Mouse (Mus musculus) bone marrow macrophage, adult 2 months (primary cell): ENCODE data around the gene Col6a5. TPM values are rescaled to one million over a fixed set of nuclear protein-coding genes. Genes with fewer than 3 reads are reported as not detected.

Experiments used
- H3K27ac ChIP-seq: 2 replicates; pipeline ENCODE4 v1.5.1; 2012; ENCODE audit warnings: low read depth, low read length; ENCODE audit not compliant: insufficient read depth
- H3K4me1 ChIP-seq: 2 replicates; pipeline ENCODE4 v1.6.1; 2012; ENCODE audit warnings: low read length; ENCODE audit not compliant: control insufficient read depth, insufficient read depth
- H3K4me3 ChIP-seq: 2 replicates; pipeline ENCODE4 v1.5.1; 2012; ENCODE audit warnings: mild to moderate bottlenecking, low read length, moderate library complexity; ENCODE audit not compliant: insufficient read depth
- CTCF ChIP-seq: IDR thresholded peaks from 2 replicates; pipeline ENCODE4 v1.5.1; 2012; ENCODE audit warnings: low read depth, mild to moderate bottlenecking, low read length, moderate library complexity
- POLR2A ChIP-seq: IDR thresholded peaks from 2 replicates; pipeline ENCODE4 v1.6.1; 2012; ENCODE audit warnings: mild to moderate bottlenecking, low read depth, low read length, borderline replicate concordance
- polyA plus RNA-seq: library from polyadenylated mRNA; stranded (reverse); fragments of >200 nt; gene quantifications from 2 replicates; pipeline ENCODE4 v1.2.4, GENCODE M21; 2012; ENCODE audit not compliant: missing spikeins, insufficient read depth, insufficient read length

The Col6a5 gene
- polyA plus RNA-seq: not detected in 2 replicates

DNA sequence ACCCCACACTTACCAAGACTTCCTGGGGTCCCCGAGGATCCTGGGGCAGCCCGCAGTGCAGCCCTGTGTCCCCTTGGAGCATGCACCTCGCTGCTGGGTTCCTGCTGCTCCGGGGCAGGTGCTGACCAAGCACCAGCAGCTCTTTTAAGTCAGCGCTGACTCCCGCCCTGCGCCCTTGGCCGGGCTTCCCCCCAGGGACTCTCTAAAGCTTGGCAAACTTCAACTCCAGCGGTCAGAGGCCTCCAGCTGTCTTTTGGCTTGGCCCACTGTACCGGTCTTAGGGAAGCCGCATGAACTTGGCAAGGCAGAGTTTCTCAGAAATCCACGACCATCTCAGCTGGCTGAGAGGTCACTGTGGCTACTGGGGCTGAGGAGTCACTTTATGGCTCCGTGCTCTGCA is at the start of gene Col6a5:
TSS of gene Col6a5 (minus strand) at position 111 of the 400 bp plus-strand sequence.
- no peak within 1 kb of the TSS for H3K27ac ChIP-seq
- H3K4me3 ChIP-seq: no peak within 1 kb of the TSS
- TF ChIP-seq POLR2A (no peak), CTCF (no peak)
- H3K4me1 ChIP-seq: no peaks in the 10 kb centered on the region

DNA sequence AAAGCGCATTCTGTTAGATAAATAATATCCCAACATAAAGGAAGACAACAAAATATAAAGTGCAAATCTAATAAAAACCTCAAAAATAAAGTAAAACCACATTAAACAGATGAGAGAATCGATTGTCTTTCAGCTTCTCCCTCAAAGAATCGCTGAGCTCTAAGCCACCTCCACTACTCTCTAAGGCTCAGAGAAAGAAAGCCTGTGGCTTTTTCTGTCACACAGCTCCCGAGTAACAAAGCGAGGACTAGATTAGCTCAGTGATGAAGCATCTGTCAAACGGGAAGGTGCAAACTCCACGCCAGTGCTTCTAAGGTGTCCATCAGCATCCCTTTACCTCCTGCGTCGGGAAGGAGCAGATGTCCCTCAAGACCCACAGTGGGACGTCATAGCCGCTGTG is 37.5 kb upstream of the Col6a5 start:
- H3K4me3 ChIP-seq: no peak overlapping the region
- TF ChIP-seq CTCF (no peak), POLR2A (no peak)
- H3K4me1 ChIP-seq: no peaks in the 10 kb centered on the region
- no peak overlapping the region for H3K27ac ChIP-seq

DNA sequence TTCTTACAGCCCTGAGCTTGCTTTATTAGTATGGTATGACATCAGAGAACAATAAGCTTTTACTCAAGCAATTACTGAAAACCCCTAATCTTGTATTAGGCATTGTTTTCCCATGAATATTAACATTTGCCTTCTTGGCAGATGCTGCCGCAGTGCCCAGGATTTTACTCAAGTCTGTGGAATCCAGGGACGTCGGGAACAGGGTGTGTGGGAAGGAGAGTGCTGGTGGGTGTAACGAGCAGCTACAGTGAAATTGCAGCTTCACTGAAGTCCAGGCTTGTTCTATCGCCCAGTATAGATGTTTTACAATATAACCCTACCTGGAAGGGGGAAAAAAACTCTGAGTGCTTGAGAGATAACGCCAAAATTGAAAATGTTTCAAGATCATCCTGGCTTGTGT is 32.0 kb upstream of the Col6a5 start:
- no peaks in the 10 kb centered on the region for H3K4me1 ChIP-seq
- no peak overlapping the region for H3K4me3 ChIP-seq
- TF ChIP-seq POLR2A: no peak
- H3K27ac ChIP-seq: no peak overlapping the region

DNA sequence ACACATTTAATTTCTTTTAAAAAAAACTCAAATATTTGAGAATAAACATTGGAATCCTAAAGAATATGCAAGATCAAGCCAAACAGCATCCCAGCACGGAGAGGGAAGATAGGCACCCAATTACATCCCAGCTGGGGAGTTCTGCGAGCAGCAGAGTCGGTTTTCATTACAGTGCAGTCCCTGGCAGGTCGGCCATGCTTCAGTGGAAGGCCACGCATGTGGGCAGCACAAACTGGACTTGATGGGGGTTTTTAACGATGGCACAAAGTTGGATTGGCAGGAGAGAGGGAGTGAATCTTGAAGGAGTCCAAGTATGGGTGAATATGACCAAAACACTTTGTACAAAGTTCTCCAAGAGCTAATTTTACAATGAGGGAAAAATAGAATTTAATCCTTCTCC is 29.7 kb upstream of the Col6a5 start:
- Histone ChIP-seq H3K4me1 (no peaks in the 10 kb centered on the region), H3K4me3 (no peak overlapping the region), H3K27ac (no peak overlapping the region)
- TF ChIP-seq POLR2A (no peak), CTCF (no peak)

DNA sequence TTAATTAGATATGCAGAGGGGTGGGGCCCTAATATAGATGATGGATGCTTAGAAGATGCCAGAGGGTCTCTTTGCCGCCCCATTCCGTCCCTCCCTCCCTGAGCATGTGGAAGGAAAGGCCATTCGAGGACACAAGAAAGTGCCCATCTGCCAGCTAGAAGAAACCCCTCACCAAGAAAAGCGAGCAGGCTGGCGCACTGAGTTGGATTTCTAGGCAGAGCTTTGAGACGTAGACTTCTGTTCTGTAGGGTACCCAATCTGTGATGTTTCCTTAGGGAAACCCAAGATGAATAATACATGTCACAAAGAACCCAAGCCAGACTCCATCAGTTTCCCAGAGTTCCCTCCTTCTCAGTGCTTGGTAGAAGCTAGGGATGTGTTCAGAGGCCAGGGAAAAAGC is 29.0 kb upstream of the Col6a5 start:
- no peak overlapping the region for H3K4me3 ChIP-seq

DNA sequence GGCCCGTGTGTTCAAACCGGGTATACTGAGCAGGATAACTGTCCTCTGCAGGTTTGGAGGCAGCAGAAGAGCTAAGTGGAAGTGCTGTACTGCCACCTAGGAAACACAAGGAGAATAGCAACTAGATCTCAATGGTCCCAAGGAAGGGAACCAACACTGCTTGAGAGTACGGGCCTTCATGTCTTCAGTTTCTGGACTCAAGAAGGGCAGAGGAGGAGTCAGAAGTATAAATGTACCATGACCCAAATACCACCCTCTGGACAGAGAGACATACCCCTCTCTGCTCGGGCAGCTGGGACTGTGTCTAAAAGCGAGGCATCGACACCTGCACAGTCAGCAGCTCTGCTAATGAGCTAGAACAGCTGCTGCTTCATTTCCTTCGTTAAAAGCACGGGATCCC is 27.7 kb upstream of the Col6a5 start:
- Histone ChIP-seq H3K4me3 (no peak overlapping the region), H3K27ac (no peak overlapping the region), H3K4me1 (no peaks in the 10 kb centered on the region)
- TF ChIP-seq CTCF: no peak
- no peak for TF ChIP-seq POLR2A

More for the DNA sequence above, 29.0 kb upstream of the Col6a5 start:
- H3K27ac ChIP-seq: no peak overlapping the region
- H3K4me1 ChIP-seq: no peaks in the 10 kb centered on the region
- TF ChIP-seq CTCF: no peak
- TF ChIP-seq POLR2A: no peak

DNA sequence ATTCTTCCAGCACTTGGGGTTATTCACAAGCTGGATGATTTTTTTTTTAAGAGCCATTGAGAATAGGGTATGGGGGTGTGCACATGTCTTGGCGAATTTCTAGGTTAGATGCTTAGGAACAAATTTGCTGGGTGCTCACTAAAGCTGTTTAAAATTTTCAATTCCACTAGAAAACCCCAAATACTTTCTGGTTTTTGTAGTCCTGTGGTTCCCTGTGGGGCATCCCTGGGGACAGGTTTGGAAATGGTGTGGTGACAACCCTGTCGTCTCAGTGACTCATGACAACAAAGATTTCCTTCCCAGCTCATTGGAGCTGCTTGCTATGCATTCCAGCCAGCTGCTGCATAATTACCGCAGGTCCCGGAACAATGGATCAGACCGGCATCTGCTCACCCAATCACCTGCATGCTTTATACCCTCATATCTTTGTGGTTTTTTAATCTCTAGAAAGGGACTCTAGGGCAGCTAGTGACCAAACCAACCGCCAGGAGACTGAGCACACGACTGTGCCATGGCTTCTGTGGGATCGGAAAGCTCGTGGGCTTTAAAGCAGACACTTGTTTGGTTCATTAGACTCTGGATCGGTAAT is 24.6 kb upstream of the Col6a5 start:
- Histone ChIP-seq H3K4me1 (no peaks in the 10 kb centered on the region), H3K27ac (no peak overlapping the region), H3K4me3 (no peak overlapping the region)
- TF ChIP-seq CTCF: no peak
- no peak for TF ChIP-seq POLR2A

DNA sequence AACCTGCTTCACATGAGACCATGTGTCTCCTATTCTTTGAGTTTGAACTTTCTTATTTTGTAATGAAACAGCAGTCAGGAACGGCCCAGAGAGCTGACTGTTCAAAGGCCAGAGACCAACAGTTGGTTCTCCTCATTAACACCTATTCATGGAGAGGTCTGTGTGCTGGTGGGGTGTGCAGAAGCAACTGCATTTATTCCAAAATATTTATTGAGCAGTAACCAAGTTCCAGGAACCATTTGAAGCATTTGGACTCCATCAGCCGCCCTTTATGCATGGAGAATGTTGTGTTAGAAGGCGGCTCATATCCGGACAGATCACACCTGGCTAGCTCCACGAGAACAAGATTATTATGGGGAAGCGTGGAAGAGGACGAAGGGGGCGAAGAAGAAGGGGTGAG is 18.0 kb upstream of the Col6a5 start:
- H3K4me1 ChIP-seq: no peaks in the 10 kb centered on the region
- TF ChIP-seq POLR2A: no peak
- TF ChIP-seq CTCF: no peak
- H3K27ac ChIP-seq: no peak overlapping the region
- no peak overlapping the region for H3K4me3 ChIP-seq

DNA sequence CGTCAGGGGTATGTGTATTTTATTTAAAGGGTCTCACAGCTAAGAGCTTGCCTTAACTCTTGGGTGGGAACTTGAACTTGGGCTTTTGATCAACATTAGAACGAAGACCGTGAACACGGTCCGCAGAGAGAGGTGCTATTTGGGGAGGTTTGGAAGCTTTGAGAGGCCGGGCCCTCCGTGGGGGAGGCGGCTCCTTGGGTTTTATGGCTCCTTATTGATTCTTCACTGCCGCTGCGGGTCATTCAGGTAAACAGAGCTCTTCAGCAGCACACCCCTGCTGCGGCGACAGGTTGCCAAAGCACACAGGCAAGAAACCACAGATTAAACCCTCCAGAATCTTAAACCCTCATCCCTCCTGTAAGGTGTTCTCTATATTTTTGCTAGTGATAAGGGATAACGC is 16.4 kb upstream of the Col6a5 start:
- no peak for TF ChIP-seq CTCF
- TF ChIP-seq POLR2A: no peak

DNA sequence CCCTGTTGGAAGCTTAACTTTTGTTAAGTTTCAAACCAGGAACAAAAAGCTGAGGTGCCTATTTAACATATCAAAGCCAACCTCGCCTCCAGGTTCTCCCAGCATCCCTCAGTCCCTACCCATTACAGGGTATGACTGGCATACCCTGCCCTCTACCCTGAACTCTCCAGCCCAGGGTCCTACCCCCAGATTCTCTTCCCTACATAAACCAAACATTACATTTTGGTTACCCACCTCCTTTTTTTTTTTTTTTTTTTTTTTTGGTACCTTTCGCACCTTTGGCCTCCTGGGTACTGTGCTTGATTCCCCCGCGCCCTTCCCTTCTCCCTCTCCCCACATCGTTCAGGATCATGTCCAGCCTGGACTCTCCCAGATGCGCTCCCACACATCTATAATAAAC is 15.9 kb upstream of the Col6a5 start:
- no peak overlapping the region for H3K27ac ChIP-seq
- no peaks in the 10 kb centered on the region for H3K4me1 ChIP-seq
- no peak overlapping the region for H3K4me3 ChIP-seq
- TF ChIP-seq CTCF: no peak
- TF ChIP-seq POLR2A: no peak

More for the DNA sequence above, 16.4 kb upstream of the Col6a5 start:
- Histone ChIP-seq H3K4me1 (no peaks in the 10 kb centered on the region), H3K4me3 (no peak overlapping the region), H3K27ac (no peak overlapping the region)

DNA sequence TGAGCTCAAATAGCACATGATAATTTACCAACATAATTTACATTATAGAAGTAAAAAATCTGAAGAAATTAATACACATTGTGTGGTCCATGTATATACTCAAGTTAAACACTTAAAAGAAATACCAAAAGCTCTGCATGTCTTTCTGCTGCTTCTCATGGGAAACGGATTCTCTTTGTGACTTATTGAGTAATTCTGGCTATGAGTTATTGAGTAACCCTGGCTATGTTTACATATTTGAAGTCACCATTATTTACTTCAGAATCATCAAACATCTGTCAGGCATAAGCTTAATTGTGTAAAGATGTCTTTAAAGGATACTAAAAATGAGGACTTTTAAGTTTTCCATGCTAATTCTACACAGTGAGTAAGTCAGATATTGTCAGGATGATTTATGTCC is 13.3 kb upstream of the Col6a5 start:
- Histone ChIP-seq H3K4me3 (no peak overlapping the region), H3K27ac (no peak overlapping the region), H3K4me1 (no peaks in the 10 kb centered on the region)
- TF ChIP-seq POLR2A: no peak
- TF ChIP-seq CTCF: no peak
